Mouse (Mus musculus) c-Kit-positive CD71-positive TER-119-positive erythroid progenitor cells, embryonic 14.5 days (primary cell): ENCODE measurements around the gene Hist1h2bb.
"Not testable (repeated sequence)": the region's sequence is repeated elsewhere in the genome, so short reads cannot be mapped to it uniquely, and the experiment has no call there.

Experiments
- DNase-seq: peaks from one replicate; pipeline ENCODE4 v3.0.0-alpha.2; 2013; ENCODE audit warnings: low spot score

Gene Hist1h2bb

DNA sequence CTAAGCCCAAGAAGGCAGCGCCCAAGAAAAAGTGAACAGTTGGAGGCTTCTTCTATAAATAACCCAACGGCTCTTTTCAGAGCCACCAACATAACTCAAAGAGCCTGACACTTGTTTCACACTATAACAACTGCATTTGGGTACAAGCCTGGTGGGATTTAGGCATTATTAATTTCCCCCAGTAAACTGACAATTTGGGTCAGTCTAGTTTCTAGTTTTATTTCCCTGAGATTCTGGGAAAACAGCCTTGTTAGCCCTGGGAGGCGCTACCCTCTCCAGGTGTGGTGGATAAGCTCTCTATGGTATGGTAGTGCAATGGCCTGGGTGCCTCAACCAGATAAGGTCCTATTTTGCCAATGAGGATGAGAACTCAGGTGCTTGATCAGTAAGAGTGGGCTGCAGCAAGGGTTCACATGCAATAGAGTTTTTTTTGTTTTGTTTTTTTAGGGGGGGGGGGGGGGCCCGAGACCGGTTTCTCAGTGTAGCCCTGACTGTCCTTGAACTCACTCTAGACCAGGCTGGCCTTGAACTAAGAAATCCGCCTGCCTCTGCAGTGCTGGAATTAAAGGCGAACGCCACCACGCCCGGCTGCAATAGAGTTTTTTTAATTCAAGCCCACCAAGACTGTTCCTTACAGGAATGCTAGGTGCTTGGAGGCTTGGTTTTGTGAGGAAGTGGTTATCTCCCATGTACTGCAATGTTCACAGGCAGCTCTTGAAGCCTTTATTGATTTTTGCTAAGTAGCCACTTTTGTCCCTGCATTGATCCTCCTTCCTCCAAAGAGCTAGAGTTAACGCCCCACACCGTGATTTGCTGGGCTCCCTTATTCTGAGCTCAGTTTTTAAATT, 18.0 kb downstream of the Hist1h2bb start:
- peak; percentile 79 for DNase-seq

DNA sequence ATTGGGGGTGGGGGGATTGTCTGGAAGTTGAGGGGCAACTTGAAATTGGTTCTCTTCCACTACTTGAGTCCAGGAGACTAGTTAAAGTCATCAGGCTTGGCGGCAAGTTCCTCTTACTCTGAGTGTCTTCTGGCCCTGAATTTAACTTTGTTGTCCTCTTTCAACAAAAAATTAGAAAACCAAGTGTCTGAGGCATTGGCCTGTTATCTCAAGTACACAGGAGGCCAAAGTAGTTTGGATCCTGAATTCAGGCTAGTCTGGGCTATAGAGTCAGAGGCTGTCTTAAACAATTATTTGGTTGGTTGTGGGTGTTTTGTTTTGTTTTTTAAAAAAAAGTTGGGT, 18.6 kb downstream of the Hist1h2bb start:
- peak; percentile 64 for DNase-seq

DNA sequence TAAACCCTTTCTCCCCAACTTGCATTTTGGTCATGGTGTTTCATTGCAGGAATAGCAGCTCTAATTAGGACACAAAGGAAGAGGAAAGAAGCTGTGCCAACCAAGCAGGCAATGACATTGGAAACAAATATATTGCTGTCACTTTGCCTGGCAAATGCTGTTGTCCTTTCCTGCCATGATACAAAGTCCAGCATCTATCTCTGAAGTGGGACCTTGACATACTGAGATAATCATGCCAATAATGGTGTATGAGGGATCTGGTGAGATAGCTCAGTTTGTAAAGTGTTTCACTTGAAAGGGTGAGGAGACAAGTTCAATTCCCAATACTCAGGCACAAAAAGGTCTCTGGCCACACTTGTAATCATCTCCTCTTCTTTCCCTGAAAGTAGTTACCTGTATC, 20.2 kb downstream of the Hist1h2bb start:
- no peak for DNase-seq

DNA sequence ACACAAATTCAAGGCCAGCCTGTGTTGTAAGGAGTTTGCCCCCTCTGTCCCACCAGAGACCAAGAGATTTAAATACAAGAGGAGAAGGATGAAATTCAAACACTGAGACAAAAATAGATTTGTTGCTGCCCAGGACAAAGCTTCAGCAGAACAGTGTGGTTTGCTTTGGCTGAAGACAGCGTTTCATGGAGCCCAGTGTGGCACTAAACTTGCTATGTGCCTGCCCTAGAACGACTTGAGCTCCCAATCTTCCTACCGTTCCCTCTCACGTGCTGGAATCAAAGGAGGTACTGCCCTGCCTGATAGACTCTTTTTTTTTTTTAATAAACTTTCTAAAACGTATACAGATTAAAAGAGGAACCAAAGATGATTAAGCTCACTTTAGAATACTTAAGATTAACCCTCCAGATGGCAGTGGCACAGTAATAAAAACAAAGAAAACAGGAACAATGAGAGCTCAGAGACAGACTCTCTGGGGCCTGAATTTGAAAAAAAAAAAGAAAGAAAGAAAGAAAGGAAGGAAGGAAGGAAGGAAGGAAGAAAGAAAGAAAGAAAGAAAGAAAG, 22.4 kb downstream of the Hist1h2bb start:
- DNase-seq = no peak

DNA sequence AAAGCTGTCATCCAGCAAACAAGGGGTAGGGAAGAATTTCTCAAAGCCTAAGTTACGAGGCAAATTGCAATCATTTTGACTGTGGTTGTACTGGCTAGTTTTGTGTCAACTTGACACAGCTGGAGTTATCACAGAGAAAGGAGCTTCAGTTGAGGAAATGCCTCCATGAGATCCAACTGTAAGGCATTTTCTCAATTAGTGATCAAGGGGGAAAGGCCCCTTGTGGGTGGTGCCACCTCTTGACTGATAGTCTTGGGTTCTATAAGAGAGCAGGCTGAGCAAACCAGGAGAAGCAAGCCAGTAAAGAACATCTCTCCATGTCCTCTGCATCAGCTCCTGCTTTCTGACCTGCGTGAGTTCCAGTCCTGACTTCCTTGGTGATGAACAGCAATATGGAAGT, 23.1 kb downstream of the Hist1h2bb start, which contains the start of gene Trim38:
Trim38 (plus strand) TSS at position 301 of the 400 bp plus-strand sequence.
- DNase-seq = not testable (repeated sequence)

DNA sequence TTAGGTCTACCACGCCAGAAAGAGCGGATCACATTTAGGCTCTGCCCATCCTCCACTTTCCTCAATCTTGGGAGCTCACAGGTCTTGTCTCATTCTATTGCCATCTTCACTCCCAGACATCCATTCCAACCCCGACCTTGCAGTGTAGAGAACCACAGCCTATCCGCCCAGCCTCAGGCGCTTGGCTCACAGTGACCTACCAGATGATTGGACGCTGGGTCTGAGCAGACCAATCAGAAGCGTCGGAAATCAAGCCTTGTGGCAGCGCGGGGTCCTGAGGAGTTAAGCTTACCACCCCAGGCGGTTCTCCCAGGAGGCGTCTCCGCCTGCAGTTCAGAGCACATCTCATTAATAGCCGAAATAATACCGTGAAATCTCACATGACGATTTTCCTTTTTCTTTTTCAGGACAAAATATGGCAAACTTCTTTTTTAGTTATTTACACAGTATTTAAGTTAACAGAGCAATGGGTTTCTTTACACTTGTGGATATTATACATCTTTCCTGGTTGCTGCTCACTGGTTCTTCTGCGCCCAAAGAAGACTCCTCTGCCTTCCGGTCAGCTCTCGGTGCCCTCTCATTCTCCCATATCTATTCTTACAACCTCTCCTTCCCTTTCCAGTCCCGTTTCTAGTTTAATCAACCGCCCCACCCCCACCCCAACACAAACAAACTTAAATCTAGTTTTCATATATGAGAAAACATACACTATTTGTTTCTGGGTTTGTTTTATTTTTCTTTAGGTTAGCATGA, 26.2 kb downstream of the Hist1h2bb start:
- DNase-seq = peak; percentile 84

DNA sequence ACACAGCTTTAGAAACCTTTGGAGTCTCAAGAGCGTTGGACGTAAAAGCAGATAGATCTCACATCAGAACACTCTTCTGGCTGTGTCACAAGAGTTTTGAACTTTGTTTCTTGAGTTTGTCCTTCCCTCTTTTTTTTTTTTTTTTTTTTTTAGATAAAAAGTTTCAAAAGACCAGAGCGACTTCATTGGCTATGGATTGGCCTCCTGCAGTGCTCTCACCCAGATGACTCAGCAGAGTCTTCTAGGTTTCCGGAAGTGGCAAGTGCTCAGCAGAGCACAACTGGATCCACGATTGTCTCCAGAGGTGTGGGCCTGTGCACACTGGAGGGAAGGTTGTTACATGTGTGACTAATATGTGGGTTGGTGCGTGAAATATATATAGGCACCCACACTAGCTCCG, 31.8 kb downstream of the Hist1h2bb start:
- no peak for DNase-seq

DNA sequence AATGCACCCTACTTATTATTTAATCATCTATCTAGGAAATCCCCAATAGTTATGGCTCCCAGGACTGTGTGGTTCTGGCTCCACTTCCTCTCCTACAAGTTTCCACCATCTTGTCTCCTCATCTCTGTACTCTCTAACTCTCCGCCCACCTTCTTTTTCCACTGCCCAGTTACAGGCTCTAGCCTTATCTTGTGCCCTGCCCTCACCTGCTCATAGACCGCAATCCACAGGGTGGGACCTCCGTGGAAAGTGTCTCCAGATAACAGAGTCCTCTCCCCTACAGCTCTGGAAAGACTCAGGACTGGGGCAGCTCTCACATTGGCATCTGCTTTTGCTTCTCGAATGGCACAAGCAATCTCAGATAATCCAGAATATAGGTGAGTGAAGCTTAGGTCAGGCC, 32.5 kb downstream of the Hist1h2bb start:
- DNase-seq = no peak

DNA sequence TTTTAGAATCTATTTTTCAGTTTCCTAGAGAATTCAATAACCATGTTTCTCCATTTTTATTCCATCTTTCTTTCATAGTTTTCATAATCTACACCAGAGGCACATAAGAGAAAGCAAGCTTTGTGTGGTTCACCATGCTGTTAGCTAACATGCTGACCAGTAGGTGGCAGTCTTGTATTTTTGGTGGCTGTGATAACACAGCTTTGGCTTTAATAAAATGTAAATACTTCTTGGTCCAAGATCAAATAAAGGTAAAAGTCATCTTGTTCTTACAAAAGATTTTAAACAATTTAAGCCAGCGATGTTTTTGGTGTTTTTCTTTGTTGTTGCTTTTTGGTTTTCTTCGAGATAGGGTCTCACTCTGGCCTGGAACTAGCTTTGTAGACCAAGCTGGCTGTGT, 46.0 kb downstream of the Hist1h2bb start:
- DNase-seq = peak; percentile 64
